Mouse (Mus musculus) kidney, embryonic 16.5 days (tissue): ENCODE data around the gene Arpin. TPM values are rescaled to one million over a fixed set of nuclear protein-coding genes. Genes with fewer than 3 reads are reported as not detected.
A peak's percentile ranks its signal among the peaks of the same experiment; 100 is the strongest.

Source experiments
- ATAC-seq: fragments of 200-750 bp; cut with Nextera tagmentation; 2 replicates; pipeline ENCODE4 v1.8.0; 2017; ENCODE audit warnings: moderate TSS enrichment; ENCODE audit not compliant: low FRiP score, low TSS enrichment
- H3K27ac ChIP-seq: fragments of 300-500 bp; sonication (generic); 2 replicates; pipeline ENCODE4 v1.5.1; 2014; ENCODE audit warnings: low read length
- H3K27me3 ChIP-seq: fragments of 300-500 bp; sonication (generic); 2 replicates; pipeline ENCODE4 v1.6.1; 2014; ENCODE audit warnings: low read length, control low read depth, mixed read lengths; ENCODE audit not compliant: insufficient read depth
- H3K36me3 ChIP-seq: fragments of 300-500 bp; sonication (generic); 2 replicates; pipeline ENCODE4 v1.6.1; 2014; ENCODE audit warnings: low read length, control low read depth, mixed read lengths; ENCODE audit not compliant: insufficient read depth
- H3K4me1 ChIP-seq: fragments of 300-500 bp; sonication (generic); 2 replicates; pipeline ENCODE4 v1.6.1; 2014; ENCODE audit warnings: low read length, control low read depth, mixed read lengths; ENCODE audit not compliant: insufficient read depth
- H3K4me2 ChIP-seq: fragments of 300-500 bp; sonication (generic); replicated peaks from 2 replicates; pipeline ENCODE4 v1.6.1; 2014; ENCODE audit warnings: low read depth, low read length
- H3K4me3 ChIP-seq: fragments of 300-500 bp; sonication (generic); 2 replicates; pipeline ENCODE4 v1.5.1; 2014; ENCODE audit warnings: mild to moderate bottlenecking, low read length
- H3K9ac ChIP-seq: fragments of 300-500 bp; sonication (generic); replicated peaks from 2 replicates; pipeline ENCODE4 v1.6.1; 2014; ENCODE audit warnings: low read length
- H3K9me3 ChIP-seq: fragments of 300-500 bp; sonication (generic); 2 replicates; pipeline ENCODE4 v1.6.1; 2016; ENCODE audit warnings: low read length, control low read depth
- WGBS: fragments of 180-500 bp; shearing (Covaris S2); extraction: QIAGEN DNeasy Blood & Tissue Kit; methylation state at CpG from one replicate; pipeline ENCODE4 v1.1.7; 2014; 5-methylcytosine and 5-hydroxymethylcytosine counted together
- polyA plus RNA-seq: library from polyadenylated mRNA; unstranded; fragments of >200 nt; fragmentation: Nextera tagmentation; extraction: Ambion mirVana; gene quantifications from 2 replicates; pipeline ENCODE4 v1.2.1, GENCODE M21; 2015

Gene Arpin
- polyA plus RNA-seq, 1 experiment from 2014 or later, result 33.8 TPM

DNA sequence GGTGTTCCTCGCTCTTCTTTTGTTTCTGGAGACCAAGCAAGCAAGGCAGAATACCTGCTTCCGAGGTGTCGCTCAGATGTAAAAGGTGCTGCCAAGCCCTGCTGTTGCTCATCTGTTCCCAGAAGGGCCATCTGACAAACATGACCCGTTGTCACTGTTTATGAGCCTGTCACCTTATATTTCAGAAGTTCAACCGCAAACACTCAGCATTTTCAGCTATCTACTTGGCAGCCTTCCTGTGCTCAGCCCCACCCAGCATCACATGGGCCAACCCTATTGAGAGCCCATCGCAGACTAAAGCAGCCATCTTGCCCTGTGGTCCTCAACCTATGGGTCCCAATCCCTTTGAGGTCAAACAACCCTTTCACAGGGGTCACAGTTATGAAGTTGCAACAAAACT, 34.4 kb downstream of the Arpin start:
- Histone ChIP-seq H3K9ac (no peak overlapping the region), H3K36me3 (peaks cover 17% of the 10 kb centered on the region)
- ATAC-seq, result no peak

DNA sequence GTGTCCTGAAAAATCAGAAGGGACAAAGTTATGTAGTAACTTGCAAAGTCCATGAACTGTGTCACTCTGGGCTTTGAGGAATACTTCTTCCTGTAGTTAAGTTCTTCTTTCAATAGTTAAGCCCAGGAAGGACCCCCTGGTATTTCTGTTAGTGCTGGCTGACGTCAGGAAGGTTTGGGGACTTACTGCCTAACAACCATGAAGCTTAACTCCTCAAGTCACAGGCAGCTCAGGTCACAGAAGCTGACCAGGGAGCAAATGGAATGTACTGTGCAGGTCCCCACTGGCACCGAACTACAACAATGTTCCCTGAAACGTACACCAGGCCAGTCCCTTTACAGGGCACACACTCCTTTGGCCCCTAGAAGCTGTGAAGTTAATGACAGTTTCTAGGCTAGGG, 39.9 kb downstream of the Arpin start:
- Histone ChIP-seq H3K4me3 (no peak overlapping the region), H3K4me1 (peaks cover 10% of the 10 kb centered on the region; the same call in 1 of the 2 replicates), H3K36me3 (no peaks in the 10 kb centered on the region), H3K27ac (peak overlapping the region; percentile 3; the same call in 1 of the 2 replicates), H3K9me3 (no peaks in the 10 kb centered on the region), H3K4me2 (no peak overlapping the region), H3K9ac (no peak overlapping the region), H3K27me3 (no peaks in the 10 kb centered on the region)
- WGBS, result 70% methylated on average over 3 of the region's 3 CpGs
- peak; percentile 72; the same call in 1 of the 2 replicates for ATAC-seq

More for the DNA sequence above, 34.4 kb downstream of the Arpin start:
- WGBS, result 94% methylated on average over 6 of the region's 6 CpGs
- Histone ChIP-seq H3K4me2 (no peak overlapping the region), H3K27me3 (no peaks in the 10 kb centered on the region), H3K27ac (no peak overlapping the region), H3K4me1 (no peaks in the 10 kb centered on the region), H3K9me3 (no peaks in the 10 kb centered on the region), H3K4me3 (no peak overlapping the region)

DNA sequence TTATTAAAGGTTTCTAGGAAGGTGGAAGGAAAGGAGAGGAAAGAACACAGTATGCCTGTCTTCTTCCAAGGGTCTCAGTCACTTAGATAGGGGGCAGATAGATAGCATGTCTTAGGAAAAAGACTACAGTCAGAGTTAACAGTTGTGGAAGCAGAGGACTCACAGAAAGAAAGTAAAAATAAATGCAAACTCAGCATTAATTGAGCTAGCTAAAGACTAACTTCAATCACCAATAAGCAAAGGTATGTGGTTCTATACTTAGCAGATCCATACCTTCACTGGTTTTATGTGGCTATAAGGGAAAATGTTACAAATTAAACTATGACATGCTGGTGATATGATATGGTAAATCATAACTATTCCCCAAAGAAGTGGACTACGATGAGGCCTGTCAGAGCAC, 40.4 kb downstream of the Arpin start:
- 89% methylated on average over 1 of the region's 1 CpGs for WGBS
- H3K27ac ChIP-seq, result no peak overlapping the region; the same call in 1 of the 2 replicates
- no peaks in the 10 kb centered on the region for H3K27me3 ChIP-seq
- no peak overlapping the region for H3K4me2 ChIP-seq
- no peaks in the 10 kb centered on the region for H3K9me3 ChIP-seq
- no peaks in the 10 kb centered on the region for H3K36me3 ChIP-seq
- ATAC-seq, result no peak
- no peak overlapping the region for H3K4me3 ChIP-seq
- peaks cover 10% of the 10 kb centered on the region; the same call in 1 of the 2 replicates for H3K4me1 ChIP-seq
- H3K9ac ChIP-seq, result no peak overlapping the region

DNA sequence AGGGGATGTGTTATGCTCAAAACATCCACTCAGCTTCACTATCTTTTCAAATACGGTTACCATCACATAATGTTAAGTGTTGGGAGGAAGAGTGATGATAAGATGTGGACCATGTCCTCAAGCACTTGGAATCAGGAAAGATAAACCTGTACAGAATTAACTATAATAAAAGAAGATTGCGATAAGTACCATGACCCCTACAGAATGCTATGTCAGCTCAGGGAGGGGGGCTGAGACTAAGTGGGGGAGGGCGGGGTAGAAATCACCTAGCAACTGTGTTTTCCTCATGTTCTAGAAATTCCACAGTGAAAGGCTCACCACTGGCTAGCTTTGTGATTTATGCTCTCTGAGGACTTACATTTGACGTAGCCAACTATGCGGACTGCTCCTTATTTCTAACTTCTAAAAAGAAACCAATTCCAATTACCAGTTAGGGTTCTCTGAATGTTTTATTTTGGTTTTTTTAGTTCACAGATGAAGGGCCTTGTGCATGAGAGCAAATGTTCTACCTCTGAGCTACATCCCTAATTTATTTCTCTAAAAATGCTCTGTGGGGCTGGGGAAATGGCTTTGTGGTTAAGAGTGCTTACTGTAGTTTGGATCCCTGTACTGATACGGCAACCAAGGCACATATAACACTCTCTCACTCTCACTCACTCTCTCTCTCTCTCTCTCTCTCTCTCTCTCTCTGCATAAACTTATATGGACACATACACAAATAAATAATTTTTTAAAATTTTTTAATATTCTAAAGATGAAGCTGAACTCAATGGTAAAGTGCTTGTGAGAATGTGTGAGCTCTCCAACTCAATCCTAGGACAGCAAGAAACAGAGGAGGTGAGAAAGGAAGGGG, 42.4 kb downstream of the Arpin start:
- whole genome bisulfite sequencing, result 65% methylated on average over 6 of the region's 6 CpGs
- H3K4me3 ChIP-seq, result no peak overlapping the region
- no peak overlapping the region for H3K9ac ChIP-seq
- no peak overlapping the region for H3K4me2 ChIP-seq
- H3K4me1 ChIP-seq, result peaks cover 10% of the 10 kb centered on the region; the same call in 1 of the 2 replicates
- H3K27me3 ChIP-seq, result no peaks in the 10 kb centered on the region
- no peaks in the 10 kb centered on the region for H3K9me3 ChIP-seq
- no peak overlapping the region; the same call in 1 of the 2 replicates for H3K27ac ChIP-seq
- ATAC-seq, result no peak
- no peaks in the 10 kb centered on the region for H3K36me3 ChIP-seq

DNA sequence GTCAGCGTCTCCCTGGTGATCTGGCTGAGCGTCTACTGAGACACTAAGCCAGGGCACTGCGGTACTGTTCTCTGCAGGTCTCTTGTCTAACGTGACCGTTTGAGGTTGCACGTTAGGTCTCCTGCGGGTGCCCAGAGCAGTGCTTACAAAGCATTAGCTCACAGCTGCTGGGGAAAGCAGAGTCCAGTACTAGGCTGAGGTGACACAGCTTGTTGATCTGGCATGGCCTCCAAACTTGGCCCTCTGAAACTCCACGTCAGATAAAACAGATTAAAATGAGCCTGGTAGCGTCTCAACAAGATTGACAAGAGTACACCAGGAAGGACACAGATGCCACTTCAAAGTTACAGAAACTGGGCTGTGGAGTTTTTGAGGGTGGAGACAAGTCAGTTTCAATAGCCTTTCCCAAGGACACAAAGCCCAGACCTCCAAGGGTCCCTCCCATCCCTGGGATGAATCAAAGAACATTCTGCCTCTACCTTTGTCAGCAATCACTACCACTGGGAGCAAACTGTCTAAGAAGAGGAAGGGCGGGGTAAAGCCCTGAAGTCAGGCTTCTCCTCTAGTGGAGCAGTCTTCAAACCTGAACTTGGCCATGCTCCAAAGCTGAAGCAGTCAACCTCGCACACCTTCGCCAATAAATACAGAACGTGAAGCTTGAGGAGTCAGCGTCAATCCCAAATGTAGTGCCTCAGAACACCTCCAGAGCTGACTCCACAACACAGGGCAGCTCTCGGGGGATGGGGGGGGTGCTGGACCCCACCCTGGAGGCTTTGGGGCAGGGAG, 44.5 kb downstream of the Arpin start:
- 73% methylated on average over 15 of the region's 15 CpGs for WGBS
- peak overlapping the region; percentile 31; the same call in 1 of the 2 replicates for H3K27ac ChIP-seq
- ATAC-seq, result 0 out of 2 replicates have a peak, but pooled peaks have one; percentile 16

DNA sequence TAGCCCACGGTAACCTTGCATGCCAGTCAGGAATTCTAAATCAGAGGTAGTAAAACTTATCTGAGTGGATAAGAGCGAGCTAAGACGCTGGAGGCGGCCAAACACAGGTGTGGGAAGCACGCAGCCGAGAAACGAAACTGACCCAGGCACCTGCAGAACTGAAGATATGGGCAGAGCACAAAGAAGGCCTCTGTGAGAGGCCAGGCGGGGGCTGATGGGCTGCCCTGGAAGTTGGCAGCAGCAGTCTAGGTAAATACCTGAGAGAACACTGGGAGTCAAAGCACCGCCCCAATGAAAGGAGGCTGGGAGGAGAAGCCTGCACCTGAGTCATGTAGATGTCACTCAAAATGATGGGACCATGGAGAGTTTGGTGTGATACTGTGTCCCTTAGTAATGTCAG, 46.6 kb downstream of the Arpin start:
- ATAC-seq, result peak; percentile 24; the same call in 1 of the 2 replicates
- H3K36me3 ChIP-seq, result no peaks in the 10 kb centered on the region
- H3K4me2 ChIP-seq, result no peak overlapping the region
- H3K9me3 ChIP-seq, result no peaks in the 10 kb centered on the region
- no peaks in the 10 kb centered on the region for H3K27me3 ChIP-seq
- 79% methylated on average over 9 of the region's 9 CpGs for WGBS
- H3K4me1 ChIP-seq, result peaks cover 27% of the 10 kb centered on the region; the same call in 1 of the 2 replicates
- H3K4me3 ChIP-seq, result no peak overlapping the region
- H3K9ac ChIP-seq, result no peak overlapping the region
- H3K27ac ChIP-seq, result peak overlapping the region; percentile 59

More for the DNA sequence above, 44.5 kb downstream of the Arpin start:
- Histone ChIP-seq H3K9ac (no peak overlapping the region), H3K4me2 (no peak overlapping the region), H3K4me1 (peaks cover 27% of the 10 kb centered on the region; the same call in 1 of the 2 replicates), H3K36me3 (no peaks in the 10 kb centered on the region), H3K4me3 (no peak overlapping the region), H3K27me3 (no peaks in the 10 kb centered on the region), H3K9me3 (no peaks in the 10 kb centered on the region)

DNA sequence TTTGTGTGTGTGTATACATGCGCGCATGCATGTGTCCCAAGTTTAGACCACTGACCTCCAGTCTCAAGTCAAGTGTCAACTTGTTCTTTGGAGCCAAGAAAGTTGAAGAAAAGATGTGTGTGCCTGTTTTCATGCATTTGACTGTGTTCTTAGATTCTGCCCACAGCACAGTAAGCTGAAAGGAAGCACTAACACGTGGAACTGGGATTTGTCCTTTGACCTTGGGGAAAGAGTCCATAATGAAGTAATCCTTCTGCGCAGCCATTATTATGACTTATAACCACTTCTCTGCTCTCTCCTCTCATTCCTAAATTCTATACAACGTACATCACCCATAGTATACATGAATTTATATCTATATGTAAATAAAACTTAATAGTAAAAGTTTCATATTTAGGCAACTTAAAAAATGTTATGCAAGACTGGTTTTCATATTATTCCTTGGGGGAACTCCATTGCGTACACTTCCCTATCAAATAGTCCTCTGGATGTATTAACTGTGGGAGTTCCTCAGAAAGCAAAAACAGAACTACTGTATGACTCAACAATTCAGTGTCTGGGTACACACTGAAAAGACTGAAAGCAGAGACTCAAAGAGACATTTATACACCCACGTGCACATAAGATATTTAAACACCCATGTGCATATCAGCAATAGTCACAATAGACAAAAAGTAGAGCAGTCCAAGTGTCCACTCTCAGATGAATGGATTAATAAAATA, 51.4 kb downstream of the Arpin start:
- peaks cover 31% of the 10 kb centered on the region for H3K4me1 ChIP-seq
- H3K4me3 ChIP-seq, result no peak overlapping the region
- ATAC-seq, result no peak
- 85% methylated on average over 7 of the region's 7 CpGs for WGBS
- H3K27ac ChIP-seq, result no peak overlapping the region
- H3K9ac ChIP-seq, result no peak overlapping the region
- H3K27me3 ChIP-seq, result no peaks in the 10 kb centered on the region
- peaks cover 12% of the 10 kb centered on the region for H3K36me3 ChIP-seq
- H3K9me3 ChIP-seq, result no peaks in the 10 kb centered on the region
- H3K4me2 ChIP-seq, result no peak overlapping the region

DNA sequence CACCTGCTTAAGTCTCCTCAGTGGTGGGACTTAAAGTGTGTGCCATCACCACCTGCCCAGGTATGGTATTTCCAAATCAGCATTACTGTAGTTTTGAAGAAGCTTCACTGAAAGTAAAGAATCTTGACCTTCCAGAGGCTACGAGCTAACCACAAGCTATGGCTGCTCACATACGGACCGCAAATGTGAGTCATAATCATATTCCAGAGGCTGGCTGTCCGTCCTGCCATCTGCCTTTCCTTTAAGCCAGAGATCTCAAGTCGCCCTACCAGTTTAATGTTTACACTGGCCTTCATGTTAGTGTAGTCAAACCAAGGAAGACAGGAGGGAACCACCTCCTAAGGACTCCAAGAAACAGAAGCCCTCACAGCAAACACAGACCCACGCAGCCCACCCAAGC, 53.3 kb downstream of the Arpin start:
- Histone ChIP-seq H3K36me3 (peaks cover 13% of the 10 kb centered on the region), H3K4me3 (no peak overlapping the region), H3K4me2 (no peak overlapping the region), H3K4me1 (peaks cover 23% of the 10 kb centered on the region), H3K9ac (no peak overlapping the region), H3K27ac (peak overlapping the region; percentile 7; the same call in 1 of the 2 replicates), H3K27me3 (no peaks in the 10 kb centered on the region), H3K9me3 (no peaks in the 10 kb centered on the region)
- ATAC-seq, result no peak
- 92% methylated on average over 6 of the region's 6 CpGs for WGBS

DNA sequence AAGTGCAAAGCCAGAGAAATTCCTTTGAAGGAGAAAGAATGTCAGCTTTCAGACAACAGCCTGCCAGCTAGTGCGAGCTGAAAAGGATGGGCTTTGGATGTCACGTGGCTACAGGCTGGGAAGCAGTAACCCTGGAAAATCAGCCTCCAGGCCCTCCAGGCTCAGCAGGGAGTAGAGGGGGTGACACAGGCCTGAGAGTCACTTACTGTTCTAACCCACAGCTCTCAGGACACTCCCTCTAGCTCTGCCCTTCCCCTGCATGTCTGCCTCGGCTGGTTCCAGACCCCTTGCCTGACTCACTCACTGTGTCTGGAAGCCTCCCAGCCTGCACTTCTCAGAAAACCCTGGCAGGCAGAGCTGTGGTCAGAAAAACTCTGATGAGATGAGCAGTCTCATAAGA, 54.2 kb downstream of the Arpin start:
- 30% methylated on average over 3 of the region's 3 CpGs for WGBS
- no peak overlapping the region for H3K4me2 ChIP-seq
- H3K9ac ChIP-seq, result no peak overlapping the region
- peaks cover 13% of the 10 kb centered on the region for H3K36me3 ChIP-seq
- H3K4me3 ChIP-seq, result no peak overlapping the region
- no peaks in the 10 kb centered on the region for H3K27me3 ChIP-seq
- peaks cover 14% of the 10 kb centered on the region; the same call in 1 of the 2 replicates for H3K4me1 ChIP-seq
- peak; percentile 75 for ATAC-seq
- H3K9me3 ChIP-seq, result no peaks in the 10 kb centered on the region
- peak overlapping the region; percentile 57; the same call in 1 of the 2 replicates for H3K27ac ChIP-seq
